Mouse (Mus musculus): ENCODE measurements around the gene Cebpg.

Cebpg gene

DNA sequence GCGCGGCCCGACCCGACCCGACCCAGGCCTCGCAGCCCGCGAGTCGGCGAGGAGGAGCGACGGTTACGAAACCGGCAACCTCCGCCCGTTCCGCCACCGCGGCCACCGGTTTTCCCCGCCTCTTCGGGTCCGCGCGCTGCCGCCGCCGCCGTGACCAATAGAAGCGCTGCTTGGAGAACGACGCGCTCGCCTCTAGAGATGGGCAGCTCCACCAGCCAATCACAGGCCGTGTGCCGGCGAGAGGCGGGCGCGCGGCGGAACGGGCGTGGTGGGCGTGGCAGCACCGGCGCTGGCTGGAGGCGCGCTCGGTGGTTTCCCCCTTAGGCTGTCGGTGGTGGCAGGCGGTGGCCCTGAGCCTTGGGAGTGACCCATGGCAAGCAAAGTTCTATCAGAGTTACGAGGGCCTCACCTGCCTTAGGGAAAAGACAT is at the start of gene Cebpg:
Gene Cebpg, minus strand, starts transcription at position 138 of the 429 bp plus-strand sequence.
- in situ Hi-C loops (cut with MboI; ENCODE audit: unreplicated experiment in 2 of 2): loop anchor here in 1 of 2 experiments (10.0 kb wide), 2 partner anchors 588 to 662 kb away; partner anchors contain the start of genes Lsm14a and Pdcd5

DNA sequence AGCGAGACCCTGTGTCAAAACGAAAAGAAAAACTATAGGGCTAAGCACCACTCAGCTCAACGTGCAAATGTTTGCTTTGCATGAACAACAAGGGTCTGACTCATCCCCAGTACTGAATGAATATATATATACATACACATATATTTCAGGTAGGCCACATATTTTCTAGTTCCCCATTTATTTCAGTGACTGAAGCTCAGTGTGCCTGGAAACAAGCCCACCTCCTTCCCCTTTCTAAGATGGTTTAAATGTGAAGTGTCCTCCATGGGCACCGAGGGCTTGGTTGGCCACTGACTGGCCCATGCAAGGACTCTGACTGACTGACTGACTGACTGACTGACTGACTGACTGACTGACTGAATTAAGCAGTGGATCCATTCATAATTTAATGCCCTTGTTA is 43.2 kb upstream of the Cebpg start:
- in situ Hi-C loops (cut with MboI; ENCODE audit: unreplicated experiment in 2 of 2): no loop called here

GRCm38 (mm10) chr7:35098777-35099176 is 42.4 kb upstream of the Cebpg start:
- in situ Hi-C loops (cut with MboI; ENCODE audit: unreplicated experiment in 2 of 2): no loop called here

DNA sequence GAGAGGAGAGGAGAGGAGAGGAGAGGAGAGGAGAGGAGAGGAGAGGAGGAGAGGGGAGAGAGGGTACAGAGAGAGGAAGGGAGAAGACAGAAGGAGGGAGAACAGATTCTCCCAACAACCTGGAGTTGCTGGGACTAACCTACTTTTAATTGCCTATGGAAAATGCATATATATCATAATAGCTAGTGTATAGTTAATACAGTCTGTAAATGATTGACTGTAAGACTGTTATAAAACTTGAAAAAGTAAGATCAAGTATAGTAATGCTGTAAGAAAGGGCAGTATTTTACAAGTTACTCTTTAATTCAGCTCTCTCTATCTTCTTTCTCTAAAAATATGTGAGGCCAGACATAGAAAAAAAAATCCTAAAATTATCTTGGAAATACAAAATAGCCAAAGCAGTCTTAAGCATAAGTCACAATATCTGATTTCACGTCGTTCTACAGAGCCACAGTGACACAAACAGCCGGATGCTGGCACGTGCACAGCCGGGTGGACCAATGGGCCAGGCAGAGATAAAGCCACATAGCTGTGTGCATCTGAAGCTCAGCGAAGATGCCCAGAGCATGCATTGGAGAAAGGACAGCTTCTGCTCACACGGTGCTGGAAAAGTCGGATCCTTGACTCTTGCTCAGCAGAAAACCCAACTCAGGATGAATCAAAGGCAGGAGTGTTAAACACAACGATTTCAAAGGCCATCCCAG is 38.8 kb upstream of the Cebpg start:
- in situ Hi-C loops (cut with MboI; ENCODE audit: unreplicated experiment in 2 of 2): no loop called here

GRCm38 (mm10) chr7:35090550-35090949 is 34.2 kb upstream of the Cebpg start:
- in situ Hi-C loops (cut with MboI; ENCODE audit: unreplicated experiment in 2 of 2): no loop called here

- in situ Hi-C loops (cut with MboI; ENCODE audit: unreplicated experiment in 2 of 2): no loop called here
Measured at GRCm38 (mm10) chr7:35086271-35086861, 30.0 kb upstream of the Cebpg start.

GRCm38 (mm10) chr7:35084565-35085360 is 28.4 kb upstream of the Cebpg start:
- in situ Hi-C loops (cut with MboI; ENCODE audit: unreplicated experiment in 2 of 2): no loop called here

DNA sequence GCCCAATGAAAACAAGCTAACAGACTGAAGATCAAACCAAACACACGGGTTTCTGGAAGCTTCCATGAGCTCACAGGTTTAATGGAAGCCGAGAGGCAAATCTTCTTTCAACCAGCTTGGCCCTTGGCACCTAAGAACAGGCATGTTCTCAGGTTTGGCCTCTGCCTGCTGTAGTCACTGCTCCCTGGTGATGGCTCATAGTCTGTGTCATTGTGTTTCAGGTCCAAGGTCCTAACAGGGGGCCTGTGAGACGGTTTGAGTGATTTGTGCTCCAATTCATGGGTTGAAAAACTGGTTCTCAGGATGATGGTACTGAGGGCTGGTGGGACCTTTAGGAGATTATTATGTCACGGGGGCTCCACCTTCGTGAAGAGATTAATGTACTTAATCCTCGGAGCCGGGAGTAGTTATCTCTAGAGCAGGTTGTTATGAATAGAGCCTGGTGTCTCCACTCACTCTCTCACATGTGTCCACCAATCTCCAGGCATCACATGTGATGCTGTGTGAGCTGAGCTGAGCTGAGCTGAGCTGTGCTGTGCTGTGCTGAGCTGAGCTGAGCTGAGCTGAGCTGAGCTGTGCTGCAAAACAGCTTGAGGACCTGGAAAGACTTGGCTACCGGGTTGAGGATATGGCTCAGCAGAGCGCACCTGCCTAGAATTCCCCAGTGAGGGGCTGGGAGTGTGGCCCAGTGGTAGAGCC is 25.2 kb upstream of the Cebpg start:
- in situ Hi-C loops (cut with MboI; ENCODE audit: unreplicated experiment in 2 of 2): no loop called here

GRCm38 (mm10) chr7:35080843-35081338 is 24.5 kb upstream of the Cebpg start:
- in situ Hi-C loops (cut with MboI; ENCODE audit: unreplicated experiment in 2 of 2): no loop called here

GRCm38 (mm10) chr7:35076645-35077044 is 20.3 kb upstream of the Cebpg start:
- in situ Hi-C loops (cut with MboI; ENCODE audit: unreplicated experiment in 2 of 2): no loop called here

DNA sequence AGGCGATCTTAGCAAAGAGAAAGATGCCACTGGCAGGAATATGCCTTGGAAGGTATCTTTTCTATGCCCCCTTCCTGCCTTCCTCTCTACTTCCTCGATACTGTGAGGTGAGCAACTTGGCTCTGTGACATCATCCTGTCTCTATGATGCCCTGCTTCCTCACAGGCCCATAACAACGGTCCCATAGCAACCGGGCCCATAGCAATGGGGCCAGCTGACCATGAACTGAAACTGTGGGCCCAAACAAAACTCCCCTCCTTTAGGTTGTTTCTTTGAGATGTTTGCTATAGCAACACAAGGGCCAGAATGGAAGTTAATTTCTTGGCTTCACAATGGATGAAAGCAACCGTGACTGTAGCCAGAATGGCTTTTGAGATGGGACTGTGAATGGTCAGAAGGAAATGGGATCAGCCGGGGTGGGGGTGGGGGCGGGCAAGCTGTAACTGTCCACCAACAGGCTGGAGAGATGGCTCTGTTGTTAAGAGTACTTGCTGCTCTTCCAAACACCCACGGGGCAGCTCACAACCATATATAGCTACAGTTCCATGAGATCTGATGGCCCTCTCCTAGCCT is 10.4 kb upstream of the Cebpg start:
- in situ Hi-C loops (cut with MboI; ENCODE audit: unreplicated experiment in 2 of 2): no loop called here

- in situ Hi-C loops (cut with MboI; ENCODE audit: unreplicated experiment in 2 of 2): no loop called here
Measured at GRCm38 (mm10) chr7:35065958-35066357, 9.6 kb upstream of the Cebpg start.

DNA sequence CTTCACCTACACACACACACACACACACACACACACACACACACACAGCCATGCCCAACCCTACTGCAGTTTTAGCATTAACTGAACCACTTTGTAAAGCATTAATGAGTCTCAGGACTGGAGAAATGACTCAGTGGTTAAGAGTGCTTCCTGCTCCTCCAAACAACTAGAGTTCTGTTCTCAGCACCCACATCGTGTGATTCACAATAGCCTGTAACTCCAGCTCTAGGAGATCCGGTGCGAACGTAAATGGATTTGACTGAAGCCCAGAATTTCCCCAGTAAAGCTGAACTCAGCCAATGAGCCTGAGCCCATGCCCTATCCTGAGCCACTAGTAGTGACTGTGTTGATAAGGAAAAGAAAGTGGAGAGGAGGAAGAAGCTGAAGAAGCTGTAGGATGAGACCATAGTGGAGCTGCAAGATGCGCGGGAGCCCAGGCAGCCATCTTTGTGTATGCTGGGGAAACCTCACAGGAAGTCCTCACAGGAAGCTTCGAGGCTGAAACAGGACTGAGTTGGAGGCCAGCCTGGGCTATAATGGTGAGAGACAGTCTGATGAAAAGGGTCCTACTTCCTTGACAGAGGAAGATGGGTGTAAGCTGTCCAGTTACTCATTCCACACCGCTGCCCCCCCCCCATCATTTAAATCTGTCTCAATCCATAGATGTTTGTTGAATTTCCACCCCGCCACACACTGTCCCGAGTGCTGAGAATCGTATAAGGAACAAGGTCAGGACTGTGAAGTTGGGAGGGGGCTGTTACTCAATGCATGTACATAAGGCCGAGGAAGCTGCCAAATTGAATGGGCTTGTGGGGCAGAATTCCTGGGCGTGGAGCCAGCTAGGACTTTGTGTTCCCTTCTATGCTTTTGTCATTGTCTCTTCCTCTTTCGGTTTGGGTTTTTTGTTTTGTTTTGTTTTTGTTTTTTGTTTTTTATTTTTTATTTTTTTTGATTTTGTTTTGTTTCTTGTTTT is 8.2 kb upstream of the Cebpg start:
- in situ Hi-C loops (cut with MboI; ENCODE audit: unreplicated experiment in 2 of 2): no loop called here

GRCm38 (mm10) chr7:35059467-35059866 is 3.1 kb upstream of the Cebpg start:
- in situ Hi-C loops (cut with MboI; ENCODE audit: unreplicated experiment in 2 of 2): loop anchor here in 1 of 2 experiments (10.0 kb wide), 2 partner anchors 585 to 665 kb away; partner anchors contain the start of genes Lsm14a and Pdcd5

GRCm38 (mm10) chr7:35058329-35058728 is 2.0 kb upstream of the Cebpg start:
- in situ Hi-C loops (cut with MboI; ENCODE audit: unreplicated experiment in 2 of 2): loop anchor here in 1 of 2 experiments (10.0 kb wide), 2 partner anchors 586 to 664 kb away; partner anchors contain the start of genes Lsm14a and Pdcd5

- in situ Hi-C loops (cut with MboI; ENCODE audit: unreplicated experiment in 2 of 2): loop anchor here in 1 of 2 experiments (10.0 kb wide), 2 partner anchors 587 to 663 kb away; partner anchors contain the start of genes Lsm14a and Pdcd5
Measured at GRCm38 (mm10) chr7:35057569-35057968, 1.2 kb upstream of the Cebpg start.

- in situ Hi-C loops (cut with MboI; ENCODE audit: unreplicated experiment in 2 of 2): loop anchor here in 1 of 2 experiments (10.0 kb wide), 2 partner anchors 588 to 662 kb away; partner anchors contain the start of genes Lsm14a and Pdcd5
Measured at GRCm38 (mm10) chr7:35056999-35057398, 626 bp upstream of the Cebpg start.

GRCm38 (mm10) chr7:35055619-35056435 is 546 bp downstream of the Cebpg start:
- in situ Hi-C loops (cut with MboI; ENCODE audit: unreplicated experiment in 2 of 2): loop anchor here in 1 of 2 experiments (10.0 kb wide), 2 partner anchors 589 to 661 kb away; partner anchors contain the start of genes Lsm14a and Pdcd5

Measured in v-Abl transformed pro-B cells (cell line).